Comparison of ENCODE assay signal across 17 mouse cellular contexts in genomic region chr4:155090147-155090546, GRCm38 (mm10). TPM values are rescaled to one million over a fixed set of nuclear protein-coding genes. Genes with fewer than 3 reads are reported as not detected.
"Had no signal": no experiment of that assay in that cellular context is flagged by ENCODE, and none has a peak within 500 bp of the region (broad histone marks: within the 10 kb centered on the region; RNA-seq: fewer than 3 reads in every experiment).

No protein-coding gene starts in this region.

- H3K4me2 ChIP-seq: neural tube, embryonic 13.5 days; neural tube, embryonic 15.5 days; stomach, embryonic 15.5 days had no signal

- H3K27ac ChIP-seq: neural tube, embryonic 13.5 days; neural tube, embryonic 15.5 days; stomach, embryonic 15.5 days; stomach, postnatal 0 days had no signal

- H3K9ac ChIP-seq: neural tube, embryonic 13.5 days; neural tube, embryonic 15.5 days; stomach, embryonic 15.5 days had no signal

- H3K9me3 ChIP-seq: neural tube, embryonic 13.5 days; neural tube, embryonic 15.5 days; stomach, embryonic 15.5 days had no signal

- H3K36me3 ChIP-seq: neural tube, embryonic 13.5 days had no signal

- DNase-seq: retina, postnatal 1 day; right cerebral cortex, adult 18-20 months; right cerebral cortex, postnatal 14 days; right cerebral cortex, postnatal 25 days; right cerebral cortex, postnatal 4 days; spleen, adult 18-20 months; thymus, adult 18-20 months; thymus, adult 2 months; thymus, postnatal 14 days; thymus, postnatal 25 days; thymus, postnatal 36 days; thymus, postnatal 4 days had no signal

- H3K4me3 ChIP-seq: neural tube, embryonic 13.5 days; neural tube, embryonic 15.5 days; stomach, embryonic 15.5 days had no signal

- H3K27me3 ChIP-seq: neural tube, embryonic 13.5 days; neural tube, embryonic 15.5 days; stomach, embryonic 15.5 days had no signal

RNA-seq across cellular contexts. Expression of gene Plch2, which starts 33.6 kb away (rescaled TPM):
- total RNA-seq: neutrophil, adult 5-6 weeks had no signal
